Mouse (Mus musculus) stomach, postnatal 0 days (tissue): ENCODE measurements at regions not wholly inside any gene's neighbourhood (a gene's known extent, or its start where the extent isn't known, plus 50 kb on each side); places are given as distances from the start of the nearest gene placed in this dataset.

ENCODE experiments used
- CTCF ChIP-seq: IDR thresholded peaks from 2 replicates; pipeline ENCODE4 v1.5.1; 2016; ENCODE audit warnings: antibody characterized with exemption, low read depth, mild to moderate bottlenecking, moderate library complexity
- EP300 ChIP-seq: optimal IDR thresholded peaks from 2 replicates; pipeline ENCODE3; 2016; ENCODE audit warnings: antibody characterized with exemption

DNA sequence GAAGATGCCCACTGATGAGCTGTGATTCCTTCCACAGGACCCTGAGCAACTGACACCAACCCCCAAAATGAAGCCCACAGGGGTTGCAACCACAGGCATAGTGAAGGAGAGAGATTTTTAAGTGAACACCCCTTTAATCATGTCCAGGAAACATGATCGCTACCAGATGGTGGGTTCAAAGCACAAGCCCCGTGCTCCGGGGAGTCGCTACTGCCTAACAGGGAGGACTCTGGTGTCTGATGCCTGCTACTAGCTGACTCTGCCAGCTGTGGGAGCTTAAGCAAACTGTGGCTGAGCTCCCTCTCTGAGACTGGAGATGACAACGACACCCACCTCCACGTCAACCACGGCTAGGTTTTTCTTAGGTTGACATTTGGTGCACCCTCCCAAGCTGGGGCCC is 159.7 kb upstream of the Six2 start:
- no peak for TF ChIP-seq CTCF
- no peak for TF ChIP-seq EP300
